Mouse (Mus musculus) gastrocnemius, postnatal 4 days (tissue): Measurements from ENCODE around the gene Gm49325. TPM values are rescaled to one million over a fixed set of nuclear protein-coding genes. Genes with fewer than 3 reads are reported as not detected.
A peak's percentile ranks its signal among the peaks of the same experiment; 100 is the strongest.
"Not testable (repeated sequence)": the region's sequence is repeated elsewhere in the genome, so short reads cannot be mapped to it uniquely, and the experiment has no call there.

Experiments
- DNase-seq, 2 experiments: peaks; one replicate each; pipeline ENCODE4 v3.0.0; 2021 to 2022; ENCODE audit warnings: low spot score in 2 of 2, mixed read lengths in 2 of 2
- microRNA-seq: library from miRNA; unstranded; fragments of <30 nt; microRNA quantifications from one replicate; pipeline ENCODE4 v1.2.0, GENCODE M21; 2021
- total RNA-seq, 2 experiments: library from RNA; stranded (reverse); gene quantifications; 2 replicates each; pipeline ENCODE4 v1.2.3; 2021

Gene Gm49325
- total RNA-seq, 2 experiments from 2014 or later, result 13.8 to 14.9 TPM

DNA sequence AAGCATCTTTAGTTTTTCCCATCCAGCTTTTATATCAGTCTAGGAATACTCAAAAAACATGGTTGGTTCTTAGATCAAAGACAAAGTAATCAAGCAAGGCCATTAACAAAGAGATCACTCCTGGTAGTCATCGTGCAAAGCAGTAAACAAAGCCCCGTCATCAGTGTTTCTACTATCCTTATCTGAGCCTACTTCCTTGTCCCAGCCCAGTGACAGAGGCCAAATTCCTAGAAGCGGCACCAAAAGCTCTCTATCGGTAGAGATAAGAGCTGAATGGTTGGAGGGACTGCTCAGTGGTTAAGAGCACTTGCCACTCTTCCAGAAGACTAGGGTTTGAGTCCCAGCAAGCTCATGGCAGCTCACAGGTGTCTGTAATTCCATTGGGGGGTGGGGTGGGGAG, 65.5 kb downstream of the Gm49325 start:
- DNase-seq, result no peak

DNA sequence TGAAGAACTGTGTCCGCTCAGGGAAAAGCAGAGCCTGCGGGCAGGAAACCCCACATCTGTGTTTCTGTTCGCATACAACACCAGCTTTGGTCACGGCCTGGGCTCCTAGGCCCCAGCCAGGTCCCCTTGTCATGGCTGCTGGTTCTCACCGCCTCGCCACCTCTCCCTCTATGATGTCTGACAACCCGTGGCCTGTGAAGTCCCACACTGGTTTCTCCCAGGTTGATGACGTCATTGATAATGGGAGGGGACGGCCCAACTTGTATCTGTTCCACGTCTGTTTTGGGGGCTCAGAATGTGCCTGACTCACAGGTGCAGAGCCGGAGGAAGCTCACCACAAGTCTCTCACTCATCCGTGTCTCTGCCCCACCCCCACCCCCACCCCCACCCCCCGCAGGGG, 67.8 kb downstream of the Gm49325 start:
- DNase-seq, result no peak

DNA sequence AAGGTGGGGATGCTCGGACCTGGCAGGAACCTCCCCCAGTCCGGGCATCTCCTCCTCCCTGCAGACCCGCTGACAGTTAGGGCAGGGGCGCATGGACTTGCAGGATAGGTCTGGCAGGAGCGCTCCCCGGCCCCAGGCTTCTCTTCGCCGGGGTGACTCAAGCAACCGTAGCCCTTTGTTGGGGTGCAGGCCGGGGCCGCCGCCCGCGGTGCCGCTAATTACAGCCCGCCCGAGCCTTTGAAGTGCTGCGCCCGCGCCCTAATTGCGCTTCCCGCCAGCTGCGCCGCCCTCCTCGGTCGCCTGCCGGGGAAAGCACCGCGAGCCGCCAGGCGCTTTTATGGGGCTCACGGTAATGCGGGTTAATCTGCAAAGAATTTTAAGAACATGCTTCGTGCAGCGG, 71.6 kb downstream of the Gm49325 start:
- DNase-seq, result no peak

DNA sequence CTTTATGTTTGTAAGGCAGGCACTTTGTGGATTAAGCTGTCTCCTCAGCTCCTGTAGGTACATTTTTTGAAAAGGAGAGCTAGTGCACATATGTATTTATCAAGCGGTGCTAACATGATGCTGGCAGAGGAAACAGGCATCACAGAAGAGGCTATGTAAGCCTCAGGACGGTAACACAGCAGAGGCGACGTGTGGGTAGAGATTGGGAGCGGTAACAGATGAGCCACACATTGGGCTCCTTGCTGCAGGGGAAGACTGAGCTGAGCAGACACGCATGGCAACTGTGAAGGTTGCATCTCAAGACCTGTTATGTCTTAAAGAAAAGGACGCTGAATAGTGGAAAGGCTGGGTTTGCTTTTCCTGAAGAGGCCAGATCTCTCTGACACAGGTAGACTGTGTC, 77.0 kb downstream of the Gm49325 start:
- DNase-seq, result no peak

DNA sequence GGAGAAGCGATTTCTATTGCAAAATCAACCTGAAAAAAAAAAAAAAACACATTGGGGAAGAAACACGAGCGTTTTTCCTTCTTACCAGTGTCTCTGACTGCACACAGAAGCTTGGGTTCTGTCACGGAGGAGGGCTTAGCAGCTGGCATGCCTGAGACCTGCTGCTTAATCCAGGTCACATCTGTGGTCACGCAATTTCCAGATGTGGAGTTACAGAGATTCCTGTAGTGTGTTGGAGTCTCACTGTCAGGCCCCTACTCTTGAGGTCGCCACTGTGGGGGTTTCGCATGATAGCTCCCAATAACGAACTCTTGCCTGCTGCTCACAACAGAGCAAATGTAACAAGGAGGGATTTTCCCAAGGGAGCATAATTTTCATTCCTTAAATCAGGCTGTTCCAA, 78.2 kb downstream of the Gm49325 start:
- no peak for DNase-seq

DNA sequence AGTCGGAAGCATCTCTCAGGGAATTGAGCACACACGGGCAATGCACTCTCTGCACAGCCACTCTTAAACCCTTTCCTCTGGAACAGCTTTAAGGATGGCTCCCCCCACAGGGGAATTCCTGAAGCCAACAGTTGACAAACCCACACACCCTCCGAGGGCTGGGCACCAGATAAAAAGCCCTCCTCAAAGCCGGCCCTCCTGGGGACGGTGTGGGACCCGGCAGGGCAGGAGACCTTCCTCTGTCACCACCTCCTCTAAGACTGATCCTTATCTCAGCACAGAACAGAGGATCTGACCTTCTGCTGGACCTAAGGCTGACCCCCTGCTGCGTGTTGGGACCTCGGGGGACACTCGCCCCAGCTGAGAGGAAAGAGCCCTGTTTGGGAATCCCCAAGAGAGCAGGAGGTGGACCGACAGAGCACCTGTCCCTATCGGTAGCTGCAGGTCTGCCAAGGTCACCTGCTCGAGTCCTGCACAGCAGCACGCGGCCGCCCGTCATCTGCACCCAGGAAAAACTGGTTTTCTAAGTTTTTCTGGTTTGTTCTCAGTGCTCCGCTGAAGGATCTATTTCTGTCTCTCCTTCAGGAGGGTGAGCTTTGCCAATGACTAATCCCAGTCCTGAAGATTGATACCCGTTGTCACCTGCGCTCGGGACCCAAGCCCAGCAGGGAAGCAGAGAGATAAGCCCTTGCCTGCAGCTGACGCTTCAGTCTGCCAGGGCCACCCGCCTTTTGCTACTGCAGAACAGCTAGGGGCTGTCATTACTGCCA, 80.1 kb downstream of the Gm49325 start, which contains the start of gene Tspear:
Gene Tspear, plus strand, starts transcription at position 675 of the 770 bp plus-strand sequence.
- no peak for DNase-seq

DNA sequence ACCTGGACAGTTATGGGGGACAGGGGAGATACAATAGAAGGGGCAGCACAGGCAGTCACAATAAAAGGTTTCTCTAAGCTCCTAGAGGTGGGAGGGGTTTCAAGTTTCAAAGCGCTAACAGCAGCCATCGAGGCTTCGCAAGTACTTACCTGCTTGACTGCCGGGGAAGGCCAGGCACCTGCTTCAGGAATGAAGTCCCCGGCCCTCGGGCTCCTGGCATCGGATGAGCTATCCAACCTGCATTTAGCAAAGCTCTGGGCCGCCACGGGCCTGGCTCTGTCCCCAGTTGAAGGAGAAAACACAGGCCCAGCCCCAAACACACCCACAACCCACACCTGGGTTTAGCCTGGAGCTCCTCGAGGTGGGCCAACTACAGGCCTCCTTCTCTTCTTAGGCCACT, 81.0 kb downstream of the Gm49325 start:
- DNase-seq, result no peak

DNA sequence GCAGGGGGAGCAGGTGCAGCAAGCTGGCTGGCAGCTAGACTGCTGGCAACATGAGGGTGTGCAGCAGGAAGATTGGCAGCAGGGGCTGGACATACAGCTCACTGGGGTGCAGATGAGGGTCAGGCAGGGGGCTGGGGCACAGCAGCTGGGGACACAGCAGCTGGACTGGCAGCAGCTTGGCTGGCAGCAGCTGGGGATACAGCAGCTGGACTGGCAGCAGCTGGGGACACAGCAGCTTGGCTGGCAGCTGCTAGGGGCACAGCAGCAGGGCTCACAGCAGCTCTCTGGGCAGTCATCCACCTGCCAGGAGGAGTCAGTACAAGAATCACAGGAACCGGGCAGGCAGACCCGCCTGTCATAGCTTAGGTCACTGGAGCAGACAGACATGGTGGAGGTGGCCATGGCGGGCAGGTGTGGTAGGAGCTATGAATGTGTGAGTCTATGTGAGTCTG, 84.4 kb downstream of the Gm49325 start, which contains the start of gene Gm19402:
Gene Gm19402, minus strand, starts transcription at position 402 of the 452 bp plus-strand sequence.
- DNase-seq, result not testable (repeated sequence)

Small RNA genes within 50 kb of the gene (microRNA-seq; reads per million reads assigned to microRNA genes)
- gene Mir1930, result 5.5 reads per million, percentile 19 among the genes with 10 or more reads in this experiment

Other genes with a start within 250 kb of the Gm49325 start
- gene Adarb1, start 187.9 kb upstream of the Gm49325 start, total RNA-seq, result 10 to 100 TPM in 1 of 2 experiments, 1 to 10 TPM in 1; 9.7 to 11.4 TPM
- gene Fam207a, start 90.4 kb upstream of the Gm49325 start, total RNA-seq, result 10 to 100 TPM; 14.4 to 14.7 TPM
- 1 to 10 TPM; 2.9 to 3.9 TPM for gene Itgb2, start 75.9 kb upstream of the Gm49325 start, total RNA-seq
- 100 to 1,000 TPM in 1 of 2 experiments, 10 to 100 TPM in 1; 95.8 to 103 TPM for gene Pttg1ip, start 24.5 kb upstream of the Gm49325 start, total RNA-seq
- gene Sumo3, start 100 bp upstream of the Gm49325 start, total RNA-seq, result 10 to 100 TPM; 92.1 to 96.0 TPM
- gene Ube2g2, start 16.1 kb downstream of the Gm49325 start, total RNA-seq, result 10 to 100 TPM; 89.7 to 93.0 TPM
- not detected for gene Tspear, start 80.4 kb downstream of the Gm49325 start, total RNA-seq
- gene Gm19402, start 84.6 kb downstream of the Gm49325 start, total RNA-seq, result not detected
- gene Gm9508, start 91.0 kb downstream of the Gm49325 start, total RNA-seq, result not detected
- gene Gm10272, start 100.4 kb downstream of the Gm49325 start, total RNA-seq, result not detected
- not detected for gene Gm10024, start 105.3 kb downstream of the Gm49325 start, total RNA-seq
- gene Gm10142, start 109.6 kb downstream of the Gm49325 start, total RNA-seq, result not detected
- gene Krtap12-1, start 114.4 kb downstream of the Gm49325 start, total RNA-seq, result not detected
- gene Gm10100, start 120.3 kb downstream of the Gm49325 start, total RNA-seq, result not detected
- gene Gm18596, start 136.4 kb downstream of the Gm49325 start, total RNA-seq, result not detected
- gene Gm9736, start 145.2 kb downstream of the Gm49325 start, total RNA-seq, result not detected
- not detected for gene Gm3233, start 153.5 kb downstream of the Gm49325 start, total RNA-seq
- gene Gm3238, start 165.1 kb downstream of the Gm49325 start, total RNA-seq, result not detected
- gene Gm7138, start 170.7 kb downstream of the Gm49325 start, total RNA-seq, result not detected
- not detected for gene Gm3250, start 176.3 kb downstream of the Gm49325 start, total RNA-seq
- gene Gm7137, start 182.0 kb downstream of the Gm49325 start, total RNA-seq, result not detected
- not detected for gene Gm9639, start 188.9 kb downstream of the Gm49325 start, total RNA-seq
- not detected for gene Gm19668, start 192.9 kb downstream of the Gm49325 start, total RNA-seq
- not detected for gene Gm9507, start 205.6 kb downstream of the Gm49325 start, total RNA-seq
- gene Gm2696, start 208.5 kb downstream of the Gm49325 start, total RNA-seq, result not detected
- gene Krtap10-4, start 220.9 kb downstream of the Gm49325 start, total RNA-seq, result not detected
- gene Krtap10-10, start 229.8 kb downstream of the Gm49325 start, total RNA-seq, result not detected
- gene Gm36176, start 240.6 kb downstream of the Gm49325 start, total RNA-seq, result not detected
- not detected for gene Gm10318, start 246.7 kb downstream of the Gm49325 start, total RNA-seq